Mouse (Mus musculus): ENCODE measurements around the gene Iqschfp. TPM values are rescaled to one million over a fixed set of nuclear protein-coding genes. Genes with fewer than 3 reads are reported as not detected.
A peak's percentile ranks its signal among the peaks of the same experiment; 100 is the strongest.

Gene Iqschfp
- total RNA-seq, 2 experiments from 2014 or later = 9.0 to 14.8 TPM

DNA sequence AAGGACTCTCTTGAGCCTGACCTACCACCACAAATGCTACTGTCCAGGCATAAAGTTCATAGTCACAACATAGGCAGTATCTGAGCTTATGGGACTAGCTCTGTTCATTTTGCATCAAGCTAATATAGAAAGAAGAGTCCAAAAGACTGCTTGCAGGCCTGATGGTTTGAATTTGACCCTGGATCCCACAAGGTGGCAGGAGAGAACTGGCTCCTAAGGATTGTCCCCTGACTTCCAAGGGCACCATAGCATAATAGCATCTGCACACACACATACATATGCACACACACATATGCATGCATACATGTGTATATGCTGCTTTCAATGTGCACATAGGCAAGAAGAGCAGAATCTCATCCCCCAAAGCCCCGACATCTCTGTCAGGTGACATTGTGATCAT is 577.6 kb downstream of the Iqschfp start:
- intact Hi-C loops (cut with DNase I) = loop anchor here (5.0 kb wide), 1 partner anchor 102 kb away; no protein-coding TSS in a partner anchor
- DNase-seq (ENCODE audit: low spot score in 2 of 2) = no peak

DNA sequence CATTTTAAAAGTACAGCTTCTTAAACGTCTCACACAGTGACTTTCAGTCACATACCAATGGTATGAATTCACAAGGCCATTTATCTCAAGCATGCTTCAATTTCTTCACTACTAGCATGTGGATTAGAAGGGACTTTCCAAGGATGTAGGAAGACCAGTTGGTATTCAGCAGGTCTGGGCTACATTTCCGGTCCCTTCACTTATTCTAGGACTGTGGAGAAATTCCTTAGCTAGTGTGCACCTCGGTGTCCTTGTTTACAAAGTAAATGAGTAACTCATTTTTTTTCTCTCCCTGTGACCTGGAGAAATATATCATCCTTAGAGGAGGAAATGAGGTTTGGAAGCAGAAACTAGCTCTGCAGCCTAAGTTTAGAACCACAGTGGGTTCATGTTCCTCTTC is 578.0 kb downstream of the Iqschfp start:
- no peak for DNase-seq (ENCODE audit: low spot score in 2 of 2)
- intact Hi-C loops (cut with DNase I) = no loop called here

DNA sequence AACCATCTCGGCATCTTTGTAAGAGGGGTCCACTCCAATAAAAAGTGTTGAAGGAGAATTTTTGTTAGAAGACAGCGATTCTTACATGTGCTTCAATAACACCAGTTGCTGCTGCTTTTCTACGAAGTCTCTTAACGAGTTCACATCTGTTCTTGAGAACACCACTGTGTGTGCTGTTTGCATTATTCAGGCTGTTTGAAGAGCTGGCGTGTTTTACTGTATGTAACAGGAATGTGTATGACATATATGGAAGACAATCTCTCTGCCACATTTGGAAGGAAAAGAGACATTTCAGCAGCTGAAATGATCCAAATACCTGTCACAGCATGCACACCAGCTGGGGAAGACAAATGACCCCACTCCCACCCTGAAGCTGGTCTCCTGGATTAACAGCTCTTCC is 578.6 kb downstream of the Iqschfp start:
- no peak for DNase-seq (ENCODE audit: low spot score in 2 of 2)
- intact Hi-C loops (cut with DNase I) = no loop called here

DNA sequence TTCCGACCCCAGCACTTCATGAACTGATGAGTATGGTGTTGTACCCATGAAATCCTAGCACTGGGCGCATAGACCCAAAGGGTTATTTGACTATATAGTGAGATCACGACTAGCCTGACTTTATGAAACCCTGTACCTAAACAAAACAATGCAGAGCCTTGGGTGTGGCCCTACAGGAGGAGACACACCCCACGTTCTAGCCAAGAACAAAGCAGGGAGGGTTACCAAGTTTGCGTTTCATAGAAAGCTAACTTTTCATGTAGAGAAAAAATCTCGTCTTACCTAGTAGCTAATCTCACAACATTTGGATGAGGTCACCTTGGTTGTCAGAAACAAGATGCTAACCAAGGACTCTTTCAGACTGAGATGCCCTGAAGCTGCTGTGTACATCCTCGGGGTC is 584.3 kb downstream of the Iqschfp start:
- no peak for DNase-seq (ENCODE audit: low spot score in 2 of 2)
- intact Hi-C loops (cut with DNase I) = no loop called here

DNA sequence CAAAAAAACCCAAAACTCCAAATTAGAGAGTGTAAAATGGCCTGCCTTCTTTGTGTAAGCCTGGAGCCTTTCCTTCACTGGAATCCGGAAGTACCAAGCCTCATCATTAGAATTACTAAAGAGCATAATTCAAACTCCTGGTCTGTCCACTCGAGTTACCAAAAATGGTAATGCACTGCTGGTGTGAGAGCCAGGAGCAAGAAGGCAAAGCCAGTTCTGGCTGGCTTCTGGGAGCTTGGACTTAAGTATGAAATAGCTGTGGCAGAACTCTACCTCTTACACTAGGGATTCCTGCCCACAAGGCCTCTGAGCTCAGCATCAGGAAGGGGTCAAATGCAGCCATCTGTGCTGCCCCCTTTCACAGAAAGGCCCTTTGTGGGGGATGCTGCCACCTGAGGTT is 585.4 kb downstream of the Iqschfp start:
- intact Hi-C loops (cut with DNase I) = no loop called here
- DNase-seq (ENCODE audit: low spot score in 2 of 2) = no peak

DNA sequence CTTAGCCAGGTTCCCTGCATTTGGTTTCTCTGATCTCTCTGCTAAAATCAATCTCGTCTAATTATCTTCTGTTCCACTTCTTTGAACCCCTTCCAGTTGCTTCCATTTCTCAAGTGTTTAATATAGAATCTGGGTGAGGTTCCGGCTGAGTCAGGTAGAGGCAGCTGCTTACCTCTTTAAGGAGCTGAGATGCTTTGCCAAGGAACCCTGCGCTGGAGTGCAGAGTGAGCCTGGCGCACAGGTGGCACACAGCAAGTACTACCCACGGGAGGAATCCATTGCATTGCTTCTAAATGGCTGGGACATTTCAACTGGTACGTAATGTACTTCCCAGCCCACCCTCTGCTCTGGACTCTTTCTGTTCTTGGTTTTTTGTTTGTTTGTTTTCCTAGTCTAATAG is 587.2 kb downstream of the Iqschfp start:
- DNase-seq (ENCODE audit: low spot score in 2 of 2) = peak in 1 of 2 experiments; percentile 58
- intact Hi-C loops (cut with DNase I) = no loop called here

DNA sequence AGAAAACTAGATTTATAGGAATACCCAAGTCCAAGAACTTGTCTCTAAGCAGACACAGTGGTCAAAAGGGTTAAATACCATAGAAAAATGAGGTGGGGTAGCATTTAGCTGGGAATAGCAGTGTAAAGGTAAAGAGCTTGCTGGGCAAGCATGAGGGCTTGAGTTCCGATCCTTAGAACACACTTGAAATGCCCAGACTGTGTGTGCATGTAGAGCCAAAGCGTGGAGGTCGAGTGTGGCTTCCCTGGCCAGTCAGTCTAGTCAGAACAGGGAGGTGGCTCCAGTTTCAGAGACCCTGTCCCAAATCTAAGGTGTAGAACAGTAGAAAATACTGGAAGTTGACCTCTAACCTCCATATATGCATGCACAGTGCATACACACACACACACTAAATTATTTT is 591.5 kb downstream of the Iqschfp start:
- intact Hi-C loops (cut with DNase I) = no loop called here
- DNase-seq (ENCODE audit: low spot score in 2 of 2) = no peak

DNA sequence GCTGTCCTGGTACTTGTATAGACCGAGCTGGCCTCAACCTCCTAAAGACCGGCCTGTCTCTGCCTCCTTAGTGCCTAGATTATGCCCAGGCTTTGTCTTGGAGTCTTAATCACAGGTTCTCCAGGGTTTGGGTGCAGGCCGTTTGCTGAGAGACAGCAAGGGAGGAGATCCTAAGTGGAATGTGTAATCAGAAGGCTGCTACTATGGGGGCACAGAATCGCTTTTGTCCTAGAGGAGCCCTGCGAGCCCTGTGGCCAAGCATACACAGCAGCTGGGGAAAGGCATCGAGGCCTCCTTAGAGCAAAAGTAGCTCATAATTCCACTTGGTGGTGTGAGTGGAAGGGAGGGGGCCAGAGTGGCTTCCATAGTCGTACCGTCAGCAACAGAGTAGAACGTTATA is 592.0 kb downstream of the Iqschfp start:
- no peak for DNase-seq (ENCODE audit: low spot score in 2 of 2)
- intact Hi-C loops (cut with DNase I) = no loop called here

DNA sequence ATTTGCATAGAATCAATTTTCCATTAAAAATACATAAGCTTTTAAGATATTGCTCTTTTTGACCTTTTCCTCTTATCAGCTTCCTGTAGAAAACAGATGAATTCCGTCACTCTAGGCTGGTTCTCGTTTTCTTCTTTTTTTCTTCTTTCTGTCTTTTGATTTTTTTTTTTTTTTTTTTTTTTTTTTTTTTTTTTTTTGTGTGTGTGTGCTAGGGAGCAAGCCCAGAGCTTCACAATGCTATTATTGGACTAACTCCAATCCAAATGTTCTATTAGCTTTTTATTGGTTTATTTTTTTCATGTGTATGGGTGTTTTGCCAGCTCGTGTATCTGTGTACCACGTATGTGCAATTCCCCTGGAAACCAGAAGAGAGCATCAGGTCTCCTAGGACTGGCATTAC is 592.5 kb downstream of the Iqschfp start:
- DNase-seq (ENCODE audit: low spot score in 2 of 2) = no peak
- intact Hi-C loops (cut with DNase I) = no loop called here

DNA sequence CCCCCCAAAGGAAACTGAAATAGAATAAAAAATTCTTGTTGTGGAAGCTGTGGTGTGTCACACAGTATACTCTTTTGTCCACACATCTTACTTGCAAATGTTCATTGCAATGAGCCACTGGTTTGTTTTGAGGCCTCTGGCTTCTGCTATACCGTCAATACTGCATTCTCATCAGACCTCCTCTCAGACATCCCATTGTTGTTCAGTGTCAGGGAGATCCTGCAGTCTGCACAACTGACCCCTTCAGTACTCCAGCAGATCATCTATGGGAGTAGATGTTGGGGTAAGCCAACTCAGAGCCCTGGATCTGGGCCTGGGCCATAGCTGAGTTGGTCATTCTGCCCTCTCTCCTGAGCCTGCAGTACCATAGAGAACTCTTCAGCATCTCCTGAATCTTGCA is 595.6 kb downstream of the Iqschfp start:
- no peak for DNase-seq (ENCODE audit: low spot score in 2 of 2)

DNA sequence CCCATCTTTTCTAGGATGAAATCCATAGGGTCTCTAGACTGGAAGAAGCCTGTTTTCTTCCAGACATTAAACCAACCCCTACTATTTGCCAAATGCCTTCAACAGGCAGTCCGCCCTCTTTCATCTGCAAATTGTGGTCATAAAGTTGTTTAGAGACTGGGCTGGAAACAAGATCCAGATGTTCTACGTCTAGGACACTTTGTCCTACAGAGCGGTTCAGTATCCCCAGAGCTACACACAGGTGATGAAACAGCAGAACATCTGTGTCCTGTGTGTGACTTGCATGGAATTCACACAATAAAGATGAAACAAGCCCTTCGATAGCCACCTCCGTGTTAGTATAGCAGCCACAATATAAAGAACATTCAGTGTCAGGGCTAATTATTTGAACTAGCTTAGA is 596.3 kb downstream of the Iqschfp start:
- intact Hi-C loops (cut with DNase I) = no loop called here
- no peak for DNase-seq (ENCODE audit: low spot score in 2 of 2)

More for the DNA sequence above, 595.6 kb downstream of the Iqschfp start:
- intact Hi-C loops (cut with DNase I) = no loop called here

DNA sequence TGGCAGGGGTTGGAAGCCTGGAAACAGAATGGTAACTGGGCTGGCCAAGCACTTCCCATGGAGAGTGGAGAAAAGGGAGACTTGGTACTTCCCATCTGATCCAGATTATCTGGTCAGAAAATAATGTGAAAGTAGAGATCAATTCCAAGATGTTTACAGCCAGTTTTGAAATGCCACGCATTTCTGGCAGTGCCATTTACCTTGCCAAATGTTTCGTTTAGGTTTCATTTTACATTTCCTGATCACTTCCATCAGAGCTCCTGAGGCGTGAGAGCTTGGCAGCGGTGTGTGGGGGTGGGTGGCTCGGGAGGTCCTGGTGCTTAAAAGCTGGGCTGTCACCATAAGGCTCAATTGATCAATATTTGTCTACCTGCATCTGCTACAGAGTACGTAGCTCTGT is 599.5 kb downstream of the Iqschfp start:
- no peak for DNase-seq (ENCODE audit: low spot score in 2 of 2)
- intact Hi-C loops (cut with DNase I) = loop anchor here (10.0 kb wide), 1 partner anchor 127 kb away; no protein-coding TSS in a partner anchor

DNA sequence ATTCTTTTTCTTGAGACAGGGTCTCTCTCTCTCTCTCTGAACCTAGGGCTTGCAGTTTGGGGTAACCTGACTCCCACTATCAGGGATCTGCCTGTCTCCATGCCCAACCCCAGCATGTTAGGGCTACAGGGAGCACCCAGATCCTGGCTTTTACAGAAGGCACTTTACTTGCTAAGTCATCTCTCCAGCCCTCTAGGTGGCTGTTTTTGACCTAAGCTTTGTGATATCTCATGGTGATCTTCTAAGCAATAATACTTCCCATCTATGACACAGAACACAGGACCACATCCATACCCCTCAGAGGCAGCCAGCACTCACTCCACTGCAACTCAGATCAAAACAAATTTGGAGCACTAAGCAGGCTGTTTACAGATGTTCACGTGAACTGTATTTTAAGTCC is 600.0 kb downstream of the Iqschfp start:
- intact Hi-C loops (cut with DNase I) = loop anchor here (10.0 kb wide), 1 partner anchor 127 kb away; no protein-coding TSS in a partner anchor

DNA sequence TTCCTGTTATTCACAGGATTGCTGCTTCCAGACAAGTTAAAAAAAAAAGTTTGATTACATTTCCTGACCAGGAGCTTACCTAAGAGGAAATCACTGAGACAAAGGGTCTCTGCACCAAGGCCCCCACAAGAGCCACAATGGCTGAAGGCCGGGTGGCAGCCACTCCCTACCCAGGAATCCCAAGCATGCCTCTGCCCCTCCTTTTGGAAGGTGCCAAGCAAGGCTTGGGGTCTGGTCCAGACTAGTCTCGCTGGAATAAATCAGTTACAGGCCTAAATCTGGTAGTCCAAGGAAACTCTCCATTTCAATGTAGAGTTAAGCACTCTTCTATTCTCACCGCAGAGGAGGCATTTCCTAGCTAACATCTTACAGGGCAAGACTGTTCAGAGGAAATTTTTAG is 600.5 kb downstream of the Iqschfp start:
- no peak for DNase-seq (ENCODE audit: low spot score in 2 of 2)
- intact Hi-C loops (cut with DNase I) = loop anchor here (10.0 kb wide), 1 partner anchor 128 kb away; no protein-coding TSS in a partner anchor

More for the DNA sequence above, 600.0 kb downstream of the Iqschfp start:
- no peak for DNase-seq (ENCODE audit: low spot score in 2 of 2)

DNA sequence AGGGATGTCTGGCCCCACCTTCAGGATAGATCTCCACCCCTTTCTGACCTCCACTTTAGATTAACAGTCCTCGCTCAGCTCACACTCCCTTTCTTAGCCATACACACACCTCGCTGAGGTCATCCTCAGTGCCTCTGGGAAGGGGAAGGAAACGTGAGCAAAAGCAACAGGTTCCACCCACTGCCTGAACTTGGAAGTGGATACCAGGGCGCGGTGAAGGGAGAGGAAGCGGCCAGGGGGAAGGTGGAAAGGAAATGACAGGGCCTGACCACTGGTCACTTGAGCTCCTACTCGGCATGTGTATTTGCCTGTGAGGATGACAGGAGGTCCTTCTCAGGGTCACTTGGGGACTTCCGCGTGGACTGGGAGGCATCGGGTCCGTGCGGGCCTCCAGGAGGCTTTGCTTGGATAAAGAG is 601.1 kb downstream of the Iqschfp start:
- DNase-seq (ENCODE audit: low spot score in 2 of 2) = no peak
- intact Hi-C loops (cut with DNase I) = loop anchor here (10.0 kb wide), 1 partner anchor 128 kb away; no protein-coding TSS in a partner anchor

DNA sequence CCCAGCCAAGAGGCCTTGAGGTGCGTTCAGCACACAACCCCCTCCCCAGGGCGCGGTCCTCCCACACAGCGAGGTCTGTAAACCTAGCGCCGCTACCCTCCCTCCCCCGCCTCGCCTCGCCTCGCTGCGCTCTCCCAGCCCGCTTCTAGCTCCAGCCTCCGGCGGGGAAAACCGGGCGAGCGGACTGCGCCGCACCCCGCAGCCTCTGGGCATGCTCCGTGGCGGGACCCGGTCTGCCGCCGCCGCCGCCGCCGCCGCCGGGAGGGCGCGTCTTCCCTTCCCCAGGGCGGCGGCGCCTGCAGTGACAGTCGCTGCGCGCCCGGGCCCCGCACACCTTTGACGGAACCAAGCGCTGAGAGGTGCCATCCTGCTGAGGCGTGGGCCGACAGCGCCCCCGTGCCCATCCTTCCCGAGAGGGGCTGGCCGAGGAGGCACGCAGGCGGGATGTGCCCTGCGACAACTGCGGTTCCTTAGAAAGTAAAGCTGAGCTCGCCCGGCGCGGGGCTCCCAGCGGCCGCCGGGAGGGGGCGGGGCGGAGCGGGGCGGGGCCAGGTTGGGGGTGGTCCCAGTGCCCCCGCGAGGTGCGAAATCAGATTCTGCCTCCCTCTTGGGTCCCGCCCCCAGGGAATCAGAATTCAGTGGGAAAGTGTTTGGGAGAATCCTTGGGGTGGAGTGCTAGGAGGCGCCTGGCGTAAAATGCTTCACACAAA is 601.7 kb downstream of the Iqschfp start:
- peak; percentile 74 to 78 for DNase-seq (ENCODE audit: low spot score in 2 of 2)
- intact Hi-C loops (cut with DNase I) = loop anchor here (2.0 to 10.0 kb wide), 2 partner anchors 49 to 129 kb away; no protein-coding TSS in a partner anchor

DNA sequence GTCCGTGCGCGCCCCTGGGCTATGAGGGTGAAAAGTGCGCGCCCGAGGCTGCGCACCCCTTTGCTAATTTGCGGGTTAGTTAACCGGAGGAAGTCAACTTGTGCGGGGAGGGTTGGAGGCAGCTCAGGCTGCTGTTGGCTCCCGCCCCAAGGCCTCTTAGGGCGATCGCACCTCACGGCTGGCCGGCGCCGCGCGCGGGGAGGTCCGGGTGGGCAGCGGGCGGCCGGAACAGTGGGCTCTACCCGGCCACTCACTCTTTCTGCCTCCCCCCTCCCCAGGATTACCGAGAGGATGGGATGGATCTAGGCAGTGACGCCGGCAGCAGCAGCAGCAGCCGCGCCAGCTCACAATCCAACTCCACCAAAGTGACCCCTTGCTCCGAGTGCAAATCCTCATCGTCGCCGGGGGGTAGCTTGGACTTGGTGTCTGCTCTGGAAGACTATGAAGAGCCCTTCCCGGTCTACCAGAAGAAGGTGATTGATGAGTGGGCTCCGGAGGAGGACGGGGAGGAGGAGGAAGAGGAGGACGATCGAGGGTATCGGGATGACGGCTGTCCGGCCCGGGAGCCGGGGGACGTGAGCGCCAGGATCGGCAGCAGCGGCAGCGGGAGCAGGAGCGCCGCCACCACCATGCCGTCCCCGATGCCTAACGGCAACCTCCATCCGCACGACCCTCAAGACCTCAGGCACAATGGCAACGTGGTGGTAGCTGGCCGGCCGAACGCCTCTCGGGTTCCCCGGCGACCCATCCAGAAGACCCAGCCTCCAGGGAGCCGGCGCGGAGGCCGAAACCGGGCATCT is 602.5 kb downstream of the Iqschfp start:
- intact Hi-C loops (cut with DNase I) = loop anchor here (1.0 to 10.0 kb wide), 3 partner anchors 22 to 130 kb away; no protein-coding TSS in a partner anchor
- DNase-seq (ENCODE audit: low spot score in 2 of 2) = peak in 1 of 2 experiments; percentile 28

DNA sequence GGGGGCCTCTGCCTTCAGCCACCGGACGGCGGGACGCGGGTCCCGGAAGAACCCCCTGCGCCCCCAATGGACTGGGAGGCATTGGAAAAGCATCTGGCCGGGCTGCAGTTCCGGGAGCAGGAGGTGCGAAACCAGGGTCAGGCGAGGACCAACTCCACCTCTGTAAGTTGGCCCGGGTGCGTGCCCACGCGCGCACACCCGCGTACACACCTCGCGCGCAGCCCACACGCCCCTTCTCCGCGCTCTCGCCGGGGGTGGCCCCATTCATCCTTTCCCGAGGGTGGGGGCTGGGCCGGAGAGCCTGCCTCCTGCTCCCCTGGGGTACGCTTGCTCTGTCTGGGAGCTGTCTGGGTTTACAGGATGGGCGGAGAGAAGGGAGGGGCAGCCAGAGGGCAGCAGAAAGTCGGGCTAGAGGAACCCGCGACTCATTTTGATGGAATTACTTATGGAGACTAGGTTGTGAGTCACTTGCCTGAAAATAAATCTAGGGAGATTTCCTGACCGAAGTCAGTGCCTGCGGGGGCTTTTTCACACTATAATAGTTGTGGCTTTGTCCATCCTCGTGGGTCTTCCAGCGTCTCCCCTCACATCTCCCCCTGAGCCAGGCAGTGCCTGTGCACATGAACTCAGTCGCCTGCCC is 603.2 kb downstream of the Iqschfp start:
- DNase-seq (ENCODE audit: low spot score in 2 of 2) = peak; percentile 56 to 74
- intact Hi-C loops (cut with DNase I) = loop anchor here (1.0 to 10.0 kb wide), 3 partner anchors 21 to 130 kb away; no protein-coding TSS in a partner anchor

DNA sequence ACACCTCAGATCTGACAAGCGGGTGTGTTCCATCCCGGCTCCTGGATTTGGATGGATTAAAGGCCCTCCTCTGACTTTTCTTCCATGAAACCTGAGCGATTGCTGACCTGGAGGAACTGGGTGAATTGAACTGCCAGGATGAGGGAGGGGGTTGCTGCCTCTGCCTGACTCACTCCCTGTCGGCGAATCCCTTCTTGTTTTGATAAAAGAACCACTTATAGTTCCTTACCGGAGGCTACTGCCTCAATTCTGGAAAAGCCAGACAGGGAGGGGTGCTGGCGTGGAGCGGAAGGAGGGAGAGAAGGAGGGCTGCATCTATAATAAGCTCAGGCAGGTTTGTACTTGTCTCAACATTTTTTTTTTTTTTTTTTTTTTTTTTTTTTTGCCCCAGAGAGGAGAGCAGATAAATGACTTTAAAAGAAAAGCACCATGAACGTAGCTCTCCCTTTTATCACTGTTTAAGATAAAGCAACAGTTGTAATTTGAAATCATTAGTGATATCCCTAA is 603.8 kb downstream of the Iqschfp start:
- peak; percentile 24 to 65 for DNase-seq (ENCODE audit: low spot score in 2 of 2)
- intact Hi-C loops (cut with DNase I) = loop anchor here (1.0 to 10.0 kb wide), 3 partner anchors 21 to 131 kb away; no protein-coding TSS in a partner anchor

DNA sequence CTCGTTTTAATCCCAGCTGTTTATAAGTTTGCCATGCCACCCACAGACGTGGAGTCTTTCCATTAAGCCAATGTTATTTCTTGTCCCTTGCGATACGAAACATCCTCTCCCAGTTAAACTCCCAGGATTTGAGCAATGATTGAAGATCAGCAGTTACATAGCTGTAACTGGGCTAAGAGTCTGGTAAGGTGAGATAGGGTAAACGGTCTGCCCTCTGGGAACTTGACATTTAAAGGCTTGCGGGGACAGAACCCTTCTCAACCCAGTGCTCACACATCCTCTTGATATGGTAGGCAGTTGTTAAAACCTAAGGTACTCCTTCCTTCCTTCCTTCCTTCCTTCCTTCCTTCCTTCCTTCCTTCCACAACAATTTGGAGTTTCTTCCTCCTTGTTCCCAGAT is 604.5 kb downstream of the Iqschfp start:
- DNase-seq (ENCODE audit: low spot score in 2 of 2) = no peak
- intact Hi-C loops (cut with DNase I) = loop anchor here (10.0 kb wide), 1 partner anchor 132 kb away; no protein-coding TSS in a partner anchor
